Mouse (Mus musculus): Measurements from ENCODE around the gene Mrgprf.

Mrgprf gene

GRCm38 (mm10) chr7:145337889-145338288 lies 37.3 kb downstream of the Mrgprf start:
- no peak for DNase-seq

GRCm38 (mm10) chr7:145340248-145340904 lies 39.7 kb downstream of the Mrgprf start:
- no peak for DNase-seq

Data from thymus, postnatal 4 days (tissue).